Mouse (Mus musculus) kidney, postnatal 14 days (tissue): ENCODE measurements around the gene Zswim7.
A peak's percentile ranks its signal among the peaks of the same experiment; 100 is the strongest.
"Not testable (repeated sequence)": the region's sequence is repeated elsewhere in the genome, so short reads cannot be mapped to it uniquely, and the experiment has no call there.

Experiments used
- DNase-seq: peaks from one replicate; pipeline ENCODE4 v3.0.0; 2022; ENCODE audit warnings: mixed read lengths

Zswim7 gene

GRCm38 (mm10) chr11:62280675-62281600 is at the start of gene Zswim7, which contains the start of gene Ttc19:
TSS of gene Zswim7 (minus strand) at chr11:62281375.
TSS of gene Ttc19 (plus strand) at chr11:62281473.
- peak; percentile 97 for DNase-seq

DNA sequence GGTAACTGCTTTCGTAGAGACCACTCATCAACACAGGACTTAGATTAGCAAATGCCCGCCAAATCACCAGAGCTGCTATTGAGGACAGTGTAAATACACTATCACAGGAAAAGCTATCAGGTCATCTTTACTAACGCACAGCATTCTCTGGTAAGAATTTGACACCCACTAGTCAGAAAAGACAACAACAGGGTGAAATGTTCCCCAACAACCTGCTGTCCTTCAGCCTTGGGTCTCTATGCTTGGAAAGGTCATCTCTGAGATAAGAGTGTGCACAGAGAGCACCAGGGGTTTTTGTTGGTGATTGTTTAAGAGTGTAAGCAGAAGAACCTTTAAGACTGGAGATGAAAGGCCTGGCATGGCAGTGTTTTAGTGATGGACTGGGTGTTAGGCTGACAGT is 42.5 kb upstream of the Zswim7 start:
- no peak for DNase-seq

GRCm38 (mm10) chr11:62320097-62320496 is 38.9 kb upstream of the Zswim7 start:
- no peak for DNase-seq

DNA sequence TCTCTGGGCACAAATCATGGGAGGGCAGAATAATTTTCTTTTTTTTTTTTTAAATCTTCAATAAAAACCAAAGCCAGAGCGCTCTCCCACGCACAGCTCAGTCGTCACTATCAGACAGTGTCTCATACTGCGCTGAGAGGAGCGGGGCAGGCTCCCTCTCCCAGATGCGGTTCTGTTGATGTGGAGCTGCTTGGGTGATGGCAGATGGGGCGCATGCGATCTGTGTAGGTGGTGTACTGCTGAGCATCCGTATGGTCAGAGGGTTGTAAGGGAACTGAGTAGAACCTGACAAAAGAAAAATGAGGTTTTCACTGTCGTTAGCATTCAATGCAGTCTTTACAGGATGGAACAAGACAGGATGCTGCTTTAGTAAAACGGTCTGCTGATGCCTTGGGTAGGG is 36.6 kb upstream of the Zswim7 start:
- DNase-seq, result no peak

- no peak for DNase-seq
Measured at GRCm38 (mm10) chr11:62314984-62315383, 33.8 kb upstream of the Zswim7 start.

GRCm38 (mm10) chr11:62309296-62309695 is 28.1 kb upstream of the Zswim7 start:
- DNase-seq, result no peak

DNA sequence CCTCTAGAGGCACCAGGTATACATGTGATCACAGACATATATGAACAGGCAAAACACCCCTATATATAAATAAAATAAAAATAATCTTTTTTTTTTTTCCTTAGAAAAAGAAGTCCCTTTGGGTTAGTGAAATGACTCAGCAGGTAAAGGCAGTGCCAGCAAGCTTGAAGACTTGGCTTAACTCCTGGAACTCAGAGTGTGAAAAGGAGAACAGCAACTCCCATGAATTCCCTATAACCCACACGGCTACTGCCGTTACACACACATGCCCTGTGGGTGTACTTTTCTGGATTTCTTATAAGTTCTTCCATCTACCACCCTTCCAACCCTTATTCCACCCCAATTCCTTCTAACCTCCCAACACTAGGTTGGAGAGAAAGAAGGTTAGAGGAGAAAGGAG is 24.7 kb upstream of the Zswim7 start:
- DNase-seq, result no peak

DNA sequence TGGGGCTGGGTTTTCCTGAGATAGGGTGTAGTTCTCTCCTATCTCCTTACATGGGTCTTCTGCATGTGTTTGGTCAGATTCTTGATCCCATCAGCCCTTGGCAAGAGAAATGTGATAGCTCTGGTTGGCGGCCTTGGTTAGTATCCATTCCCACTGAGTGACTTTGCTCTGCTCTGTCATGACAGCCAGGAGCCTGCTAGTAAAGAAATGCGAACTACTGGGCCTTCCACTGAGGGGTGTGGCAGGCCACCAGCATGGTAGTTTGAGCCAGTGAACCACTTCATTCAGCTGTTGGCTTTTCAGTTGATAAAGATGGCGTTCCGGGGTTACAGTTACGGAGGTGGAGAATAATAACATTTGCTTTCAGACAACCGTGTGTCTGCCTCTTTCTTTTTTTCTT is 17.7 kb upstream of the Zswim7 start:
- DNase-seq, result no peak

GRCm38 (mm10) chr11:62294121-62294520 is 12.9 kb upstream of the Zswim7 start:
- no peak for DNase-seq

GRCm38 (mm10) chr11:62287700-62288099 is 6.5 kb upstream of the Zswim7 start:
- DNase-seq, result no peak

GRCm38 (mm10) chr11:62285020-62285419 is 3.8 kb upstream of the Zswim7 start:
- no peak for DNase-seq

- DNase-seq, result not testable (repeated sequence)
Measured at GRCm38 (mm10) chr11:62284020-62284419, 2.8 kb upstream of the Zswim7 start.

GRCm38 (mm10) chr11:62281601-62281997 is 424 bp upstream of the Zswim7 start:
- DNase-seq, result no peak

DNA sequence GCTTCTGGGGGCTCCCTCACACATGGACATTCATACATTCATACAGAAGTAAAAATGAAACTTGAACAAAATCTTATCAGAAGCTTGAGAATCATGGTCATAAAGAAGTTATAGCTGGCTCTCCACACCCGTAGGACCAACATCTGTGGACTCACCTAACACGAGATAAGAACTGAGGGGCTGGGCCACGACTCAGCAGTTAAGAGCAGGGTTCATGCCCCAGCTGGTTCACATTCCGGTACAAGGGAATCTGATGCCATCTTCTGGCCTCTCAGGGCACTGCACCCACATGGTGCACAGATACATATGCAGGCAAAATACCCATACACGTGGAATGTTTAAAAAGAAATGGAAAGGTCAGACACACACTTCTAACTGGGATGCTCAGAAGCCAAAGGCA is 3.1 kb downstream of the Zswim7 start:
- peak; percentile 77 for DNase-seq

- no peak for DNase-seq
Measured at GRCm38 (mm10) chr11:62277086-62277485, 4.1 kb downstream of the Zswim7 start.

GRCm38 (mm10) chr11:62270851-62271250 is 10.3 kb downstream of the Zswim7 start:
- no peak for DNase-seq

GRCm38 (mm10) chr11:62269097-62269496 is 12.1 kb downstream of the Zswim7 start:
- DNase-seq, result no peak

DNA sequence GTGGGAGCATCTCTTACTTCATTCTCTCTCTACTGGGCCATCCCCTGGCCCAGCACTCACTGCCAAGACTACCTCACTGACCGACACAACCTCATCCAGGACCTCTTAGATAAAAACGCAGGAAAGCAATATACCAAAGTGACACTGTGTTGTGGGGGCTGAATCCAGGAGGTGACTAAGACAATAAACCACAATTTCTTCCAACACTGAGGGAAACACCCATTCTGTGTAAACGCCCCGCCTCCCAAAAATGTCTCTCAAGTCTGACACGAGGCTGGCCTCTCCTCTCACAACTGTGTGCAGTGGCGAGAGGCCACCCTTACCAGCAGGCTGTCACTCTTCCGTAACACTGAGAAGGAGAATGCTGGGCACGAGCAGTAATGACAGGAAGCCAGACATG is 12.8 kb downstream of the Zswim7 start:
- DNase-seq, result no peak

DNA sequence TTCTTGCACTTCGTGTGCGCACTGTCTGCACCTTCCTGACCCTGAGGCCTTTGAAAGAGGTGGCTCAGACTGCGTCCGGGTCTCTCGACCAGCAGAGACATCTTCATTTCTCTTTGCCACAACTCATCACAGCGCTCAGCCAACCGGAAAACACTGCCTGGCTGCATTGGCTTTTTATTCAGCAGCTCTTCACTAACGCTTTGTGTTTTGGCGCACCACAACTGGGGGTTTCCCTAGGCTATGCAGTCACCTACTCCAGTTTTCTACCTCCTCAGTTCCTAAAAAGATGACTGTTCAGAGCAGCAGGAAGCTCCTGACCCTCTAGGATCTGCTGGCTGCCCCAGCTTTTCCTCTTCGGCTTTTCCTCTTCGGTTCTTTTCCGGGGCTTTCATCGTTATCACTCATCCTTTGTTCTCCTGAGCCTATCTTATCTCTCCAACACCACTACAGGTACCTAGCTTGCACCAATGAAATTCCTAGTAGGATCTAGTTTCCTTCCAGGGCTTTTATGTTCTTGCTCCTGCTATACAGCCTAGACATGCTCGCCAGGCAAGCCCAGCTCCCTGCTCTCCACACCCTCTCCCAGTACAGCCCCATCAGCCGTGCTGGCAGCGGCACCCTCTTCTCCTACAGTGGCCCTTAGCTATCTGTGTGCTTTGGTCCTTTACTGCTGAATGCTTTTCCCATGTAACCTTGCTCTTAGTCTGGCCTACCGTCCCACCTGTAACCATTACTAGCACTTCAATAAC is 14.5 kb downstream of the Zswim7 start:
- DNase-seq, result no peak

- no peak for DNase-seq
Measured at GRCm38 (mm10) chr11:62265642-62266041, 15.5 kb downstream of the Zswim7 start.

- DNase-seq, result no peak
Measured at GRCm38 (mm10) chr11:62264018-62264417, 17.2 kb downstream of the Zswim7 start.

DNA sequence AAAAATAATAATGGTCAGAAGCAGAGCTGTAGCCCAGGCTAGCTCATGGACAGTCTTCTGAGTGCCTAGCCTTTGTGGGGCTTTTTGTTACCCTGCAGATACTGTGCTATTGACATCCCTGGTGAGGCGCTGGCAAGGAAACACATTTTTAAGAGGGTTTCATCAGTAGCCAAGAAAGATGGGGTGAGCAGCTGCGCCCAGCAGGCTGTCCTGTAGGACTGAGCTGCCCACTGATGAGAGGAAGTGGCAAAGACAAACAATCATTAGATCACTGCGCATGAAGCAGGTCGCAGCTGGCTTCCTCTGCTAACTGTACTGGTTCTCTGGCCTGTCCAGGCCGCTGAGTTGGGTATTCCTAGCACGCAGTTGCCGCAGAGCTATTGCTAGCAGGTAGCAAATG is 17.6 kb downstream of the Zswim7 start:
- DNase-seq, result no peak

GRCm38 (mm10) chr11:62259214-62259613 is 22.0 kb downstream of the Zswim7 start:
- DNase-seq, result no peak

DNA sequence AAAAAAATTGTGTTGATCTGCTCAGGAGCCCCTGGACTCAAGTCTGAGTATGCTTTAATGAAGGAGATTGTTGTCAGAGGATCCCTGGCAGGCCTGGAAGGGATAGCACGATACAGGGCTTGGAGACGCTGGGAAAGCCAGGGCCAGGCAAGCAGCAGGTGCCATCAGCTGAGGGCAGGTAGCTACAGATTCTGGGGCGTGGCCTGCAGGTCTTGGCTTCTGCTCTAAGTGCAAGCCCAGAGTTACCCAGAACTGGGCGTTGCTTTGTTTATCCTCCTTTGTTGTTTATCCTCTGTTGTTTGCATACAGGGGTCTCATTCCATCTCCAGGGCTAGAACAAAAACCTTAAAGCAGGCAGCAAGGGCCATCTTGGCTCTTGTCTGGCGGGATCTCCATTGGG is 27.8 kb downstream of the Zswim7 start:
- no peak for DNase-seq
